Mouse (Mus musculus) adrenal gland, postnatal 4 days (tissue): ENCODE measurements around the gene Tgm2. TPM values are rescaled to one million over a fixed set of nuclear protein-coding genes. Genes with fewer than 3 reads are reported as not detected.

Source experiments
- DNase-seq, 2 experiments: peaks; one replicate each; pipeline ENCODE4 v3.0.0; 2021 to 2022; ENCODE audit warnings: low spot score in 2 of 2, mixed read lengths in 2 of 2
- total RNA-seq, 2 experiments: library from RNA; stranded (reverse); gene quantifications; 2 replicates each; pipeline ENCODE4 v1.2.3; 2021

The Tgm2 gene
- total RNA-seq, 2 experiments from 2014 or later: 58.1 to 65.3 TPM

DNA sequence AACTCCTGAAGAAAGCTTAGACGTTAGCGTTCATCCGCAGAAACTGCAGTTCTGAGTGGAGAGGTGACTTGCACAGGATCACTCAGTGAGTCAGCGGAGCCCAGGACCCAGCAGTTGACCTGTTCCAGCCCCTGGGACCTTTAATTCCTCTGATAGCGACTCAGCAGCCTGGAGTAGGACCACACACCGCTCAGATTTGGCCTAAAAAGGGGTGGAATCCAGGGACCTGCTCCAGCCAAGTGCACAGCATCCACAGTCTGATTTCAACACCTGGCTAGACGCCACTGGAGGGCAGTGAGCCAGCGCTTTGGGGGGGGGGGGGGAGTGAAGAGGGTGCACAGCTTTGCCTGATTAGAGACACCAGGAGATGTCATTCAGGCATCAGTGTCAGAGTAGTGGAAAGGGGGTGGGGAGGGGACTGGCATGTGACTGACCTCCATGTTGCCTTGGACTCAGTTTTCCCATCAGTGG, 22.5 kb upstream of the Tgm2 start:
- no peak for DNase-seq

DNA sequence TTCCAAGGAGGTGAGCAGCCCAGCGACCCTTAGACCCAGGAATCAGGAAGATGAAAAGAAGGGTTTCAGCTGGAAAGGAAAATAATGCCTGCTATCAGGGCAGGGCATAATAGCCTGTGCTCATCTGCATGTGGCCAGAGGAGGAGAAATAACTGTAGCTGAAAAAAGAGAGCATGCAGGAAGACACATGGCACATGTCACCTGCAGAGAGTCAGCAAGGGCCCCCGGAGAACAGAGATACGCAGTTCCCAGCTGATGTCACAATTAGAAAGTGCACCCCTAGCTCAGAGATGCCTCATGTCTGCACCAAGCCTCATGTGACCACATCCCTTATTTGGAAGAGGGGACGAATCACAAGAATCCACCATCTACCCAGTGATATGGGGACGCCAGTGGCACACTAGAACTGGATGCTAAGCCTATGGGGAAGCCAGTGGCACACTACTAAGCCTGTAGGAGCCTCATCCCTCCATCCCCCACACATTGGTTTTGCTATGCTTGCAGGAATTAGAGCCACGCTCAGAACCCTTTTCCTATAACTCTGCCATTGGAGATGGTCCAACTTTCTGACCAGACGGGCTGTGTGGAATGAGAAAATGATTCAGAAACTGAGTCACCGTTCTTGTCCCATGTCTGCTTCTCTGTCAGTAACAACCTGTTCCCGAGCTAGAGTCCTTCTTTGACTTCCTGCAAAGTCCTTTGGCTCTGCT, 21.4 kb upstream of the Tgm2 start:
- no peak for DNase-seq

DNA sequence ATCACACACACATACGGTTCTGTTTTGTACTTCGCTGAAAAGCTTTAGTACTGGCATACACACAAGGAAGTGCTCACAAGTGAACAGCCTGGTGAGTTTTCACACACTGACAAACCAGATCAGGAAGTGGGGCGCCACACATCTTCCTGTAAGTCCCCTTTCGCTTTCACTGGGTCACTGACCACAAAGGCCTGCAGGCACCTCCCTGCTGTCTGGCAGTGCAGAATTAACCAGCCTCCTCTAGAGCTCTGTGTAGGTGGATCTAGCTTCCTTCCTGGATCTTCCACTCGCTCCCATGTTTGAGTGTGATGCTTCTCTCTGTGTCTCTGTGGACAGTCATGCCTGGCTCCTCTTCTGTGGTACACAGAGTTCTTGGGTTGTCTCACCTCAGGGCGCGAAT, 20.4 kb upstream of the Tgm2 start:
- DNase-seq: no peak

DNA sequence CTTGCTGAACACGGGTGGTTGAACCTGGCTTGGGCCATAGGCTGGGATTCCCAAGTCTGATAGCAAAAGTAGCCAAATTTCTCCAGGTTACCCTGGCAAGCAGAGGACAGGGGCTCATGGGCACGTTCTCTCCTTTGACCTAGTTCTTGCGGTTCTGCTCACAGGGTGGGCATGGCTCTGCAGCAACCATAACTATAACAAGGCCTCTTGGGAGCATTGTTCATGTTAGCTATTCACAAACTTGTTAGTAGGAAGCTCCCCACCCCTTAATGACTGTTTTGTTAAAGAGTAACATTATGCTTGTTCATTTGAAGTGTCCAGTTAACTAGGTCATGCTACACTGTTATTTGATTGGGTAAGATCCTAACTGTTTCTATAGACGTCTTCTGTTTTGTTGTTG, 19.5 kb upstream of the Tgm2 start:
- no peak for DNase-seq

DNA sequence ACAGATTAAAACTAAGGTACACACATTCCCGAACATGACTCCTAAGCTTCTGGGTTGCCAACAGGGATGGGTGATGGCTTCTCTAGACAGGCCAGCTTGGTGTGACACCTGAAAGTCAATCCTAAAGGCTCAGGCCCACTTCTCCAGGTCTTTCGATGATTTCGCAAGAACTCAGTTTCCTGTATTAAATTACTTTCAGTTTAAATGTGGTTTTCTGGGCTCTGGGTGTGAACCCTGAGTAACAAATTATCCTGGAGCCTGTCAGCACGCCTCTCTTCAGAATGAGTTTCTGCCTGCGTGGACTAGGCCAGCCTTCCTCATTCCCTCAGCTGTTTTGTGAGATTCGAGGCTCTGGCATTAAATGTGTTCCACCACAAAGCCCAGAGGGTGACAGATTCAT, 16.8 kb upstream of the Tgm2 start:
- DNase-seq: no peak

DNA sequence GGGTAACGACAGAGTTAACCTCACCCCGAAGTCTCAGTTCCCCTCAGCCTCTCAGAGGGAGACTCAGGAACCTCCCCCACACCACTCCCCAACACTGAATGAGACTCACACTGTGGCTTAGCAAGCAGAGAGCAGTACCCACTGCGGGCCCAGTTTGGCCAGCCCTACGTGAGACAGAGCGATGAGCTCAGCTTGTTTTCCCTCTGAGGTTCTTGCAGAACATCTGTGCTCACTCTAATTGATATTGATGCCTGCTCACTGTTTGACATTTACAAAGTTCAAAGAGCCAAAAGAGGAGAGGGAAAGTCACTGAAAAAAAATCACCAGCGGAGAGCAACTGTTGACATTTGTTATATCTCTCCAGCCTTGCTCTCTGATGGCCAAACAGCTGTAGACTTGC, 15.5 kb upstream of the Tgm2 start:
- DNase-seq: no peak

DNA sequence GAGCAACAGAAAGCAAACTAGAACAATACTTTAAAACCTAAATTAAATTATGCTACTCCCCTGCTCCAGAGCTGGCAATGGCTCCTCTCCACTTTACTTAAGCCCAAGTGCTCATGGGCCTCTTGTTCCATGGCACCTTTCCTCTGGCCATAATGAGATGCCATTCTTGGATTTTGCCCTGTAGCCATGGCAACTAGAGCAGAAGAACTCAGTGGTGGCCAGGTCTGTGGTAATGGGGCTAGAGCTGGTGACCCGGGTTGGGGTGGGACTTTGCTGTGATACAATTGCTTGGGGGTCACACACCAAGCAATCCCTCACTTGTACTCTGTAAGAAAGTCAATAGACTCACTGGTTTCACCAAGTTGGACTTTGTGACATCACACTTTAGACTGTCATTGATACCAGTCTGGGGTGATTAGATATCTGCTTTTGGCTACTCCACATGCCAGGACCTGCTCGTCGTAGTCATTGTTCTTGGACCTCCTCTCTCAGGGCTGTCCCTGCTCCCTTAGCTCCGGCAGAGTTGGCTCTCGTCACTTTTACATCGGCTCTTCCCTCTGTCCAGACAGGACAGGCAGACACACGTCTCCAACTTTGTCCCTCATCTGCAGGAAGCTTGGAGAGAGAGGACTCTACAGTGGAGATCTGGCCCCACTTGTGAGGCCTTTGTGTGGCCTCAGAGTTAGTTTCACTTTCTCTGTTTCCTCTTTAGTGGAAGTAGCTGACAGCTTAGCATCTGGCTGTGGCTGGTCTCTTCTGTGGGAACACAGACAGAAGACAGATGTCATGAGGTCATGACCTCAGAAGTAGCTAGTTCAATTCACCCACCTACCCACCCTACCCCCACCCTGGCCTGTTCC, 13.4 kb upstream of the Tgm2 start:
- DNase-seq: no peak

DNA sequence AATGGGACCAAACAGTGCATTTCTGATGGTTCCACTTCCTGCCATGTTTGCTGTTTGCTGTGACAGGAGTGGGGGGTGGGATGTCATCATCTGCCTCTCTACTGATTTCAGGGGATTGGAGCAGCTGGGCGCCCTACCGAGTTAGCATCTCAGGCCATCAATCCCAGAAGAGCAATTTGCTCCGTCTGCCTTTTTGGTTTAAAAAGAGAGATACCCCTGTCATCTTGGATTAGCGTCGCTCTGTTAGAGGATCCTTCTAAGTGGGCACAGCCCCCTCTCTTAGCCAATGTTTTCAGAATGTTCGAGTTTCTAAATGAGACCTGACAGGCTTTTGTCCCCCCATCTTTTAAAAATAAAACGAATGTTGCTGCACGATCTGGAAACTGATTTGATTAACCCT, 11.4 kb upstream of the Tgm2 start:
- DNase-seq: no peak

DNA sequence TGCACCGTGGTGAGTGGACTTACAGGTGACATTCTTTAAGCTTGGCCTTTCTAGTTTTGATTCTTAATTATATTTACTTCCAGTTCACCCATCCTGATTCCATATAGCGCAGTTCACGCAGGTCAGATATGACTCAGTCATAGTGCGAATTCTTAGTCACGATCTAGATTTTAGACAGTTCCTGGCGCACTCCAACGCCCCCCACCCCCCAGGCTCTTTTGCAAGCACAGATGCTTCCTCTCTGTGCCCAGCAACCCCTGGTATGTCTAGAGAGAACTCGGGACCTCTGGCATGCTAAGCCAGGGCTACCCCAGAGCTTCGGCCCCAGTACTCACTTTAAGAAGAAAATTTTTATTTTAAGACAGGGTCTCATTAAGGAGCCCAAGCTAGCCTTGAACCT, 10.3 kb upstream of the Tgm2 start:
- DNase-seq: no peak

DNA sequence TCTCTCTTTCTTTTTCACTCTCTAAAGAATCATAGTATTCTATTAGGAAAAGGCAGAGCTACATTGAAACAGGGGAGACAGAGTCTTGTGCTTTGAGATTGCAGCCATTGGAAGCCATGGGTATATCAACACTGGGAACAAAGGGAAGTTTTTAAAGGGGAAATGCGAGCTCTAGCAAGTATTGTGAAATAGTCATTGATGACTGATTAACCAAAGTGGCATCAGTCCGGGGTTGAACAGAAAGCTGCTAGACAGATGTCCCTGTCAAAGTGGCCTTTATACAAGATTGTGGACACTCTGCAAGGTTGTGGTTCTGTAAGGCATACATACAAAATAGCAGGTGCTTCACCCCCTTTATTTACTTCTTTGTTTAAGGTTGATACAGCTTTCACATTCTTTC, 9.4 kb upstream of the Tgm2 start:
- DNase-seq: no peak

DNA sequence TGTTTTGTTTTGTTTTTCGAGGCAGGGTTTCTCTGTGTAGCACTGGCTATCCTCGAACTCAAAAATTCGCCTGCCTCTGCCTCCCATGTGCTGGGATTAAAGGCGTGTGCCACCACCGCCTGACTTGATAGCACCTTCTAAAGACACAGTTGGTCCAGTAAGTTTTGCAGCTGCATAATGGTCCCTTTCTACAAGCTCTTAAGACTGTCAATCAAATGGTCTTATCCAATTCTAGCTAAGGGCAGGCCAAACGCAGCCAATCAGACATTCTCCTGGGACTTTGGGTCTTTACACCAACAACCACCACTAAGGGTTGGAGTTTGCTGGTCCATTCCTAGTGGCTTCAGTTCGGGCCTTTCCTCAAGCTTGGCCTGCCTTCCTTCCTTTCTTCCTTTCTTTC, 8.9 kb upstream of the Tgm2 start:
- no peak for DNase-seq

DNA sequence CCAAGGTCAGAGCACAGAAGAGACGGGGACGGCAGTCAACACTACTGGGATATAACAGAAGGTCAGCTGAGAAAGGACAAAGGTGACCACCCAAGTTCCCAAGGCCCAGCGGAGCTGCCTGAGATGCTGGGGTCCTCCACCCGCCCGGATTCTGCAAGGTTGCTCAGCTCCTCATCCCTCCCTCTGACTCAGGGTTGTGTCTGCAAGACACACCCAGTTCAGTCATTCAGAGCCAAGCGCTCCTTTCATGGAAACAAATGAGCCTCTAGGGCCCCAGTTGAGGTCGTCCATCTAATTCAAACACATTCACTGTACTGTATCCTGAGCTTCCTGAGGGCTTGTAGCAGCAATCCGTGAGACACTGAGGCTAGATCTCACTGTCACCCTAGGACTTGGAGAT, 8.4 kb upstream of the Tgm2 start:
- no peak for DNase-seq

DNA sequence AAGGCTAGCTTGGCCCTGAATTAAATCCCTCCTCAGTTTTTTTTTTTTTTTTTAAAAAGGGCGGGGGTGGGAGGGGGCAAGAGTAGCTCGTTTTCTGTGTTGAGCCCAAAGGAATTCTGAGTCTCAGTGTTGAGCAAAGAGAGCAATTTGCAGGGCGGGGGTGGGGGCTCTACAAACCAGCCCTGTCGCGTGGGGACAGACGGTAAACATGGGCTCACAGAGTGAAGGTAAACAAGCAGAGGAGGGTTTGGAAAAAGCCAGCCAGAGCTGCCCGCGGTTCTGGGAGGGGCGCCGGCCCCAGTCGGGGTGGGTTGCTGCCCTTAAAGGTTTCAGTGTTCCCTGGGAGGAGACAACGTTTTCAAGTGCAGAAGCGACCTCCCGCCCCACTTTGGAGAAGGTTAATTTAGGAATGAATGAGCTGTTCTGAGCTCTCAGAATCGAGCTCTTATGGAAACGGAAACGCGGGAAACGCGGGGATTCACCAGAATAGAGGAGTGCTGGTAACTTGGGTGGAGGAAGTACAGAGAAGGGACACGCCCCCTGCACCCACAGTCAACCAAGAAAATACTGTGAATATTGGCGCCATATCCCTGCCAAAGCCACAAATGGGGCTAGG, 7.6 kb upstream of the Tgm2 start:
- DNase-seq: no peak

DNA sequence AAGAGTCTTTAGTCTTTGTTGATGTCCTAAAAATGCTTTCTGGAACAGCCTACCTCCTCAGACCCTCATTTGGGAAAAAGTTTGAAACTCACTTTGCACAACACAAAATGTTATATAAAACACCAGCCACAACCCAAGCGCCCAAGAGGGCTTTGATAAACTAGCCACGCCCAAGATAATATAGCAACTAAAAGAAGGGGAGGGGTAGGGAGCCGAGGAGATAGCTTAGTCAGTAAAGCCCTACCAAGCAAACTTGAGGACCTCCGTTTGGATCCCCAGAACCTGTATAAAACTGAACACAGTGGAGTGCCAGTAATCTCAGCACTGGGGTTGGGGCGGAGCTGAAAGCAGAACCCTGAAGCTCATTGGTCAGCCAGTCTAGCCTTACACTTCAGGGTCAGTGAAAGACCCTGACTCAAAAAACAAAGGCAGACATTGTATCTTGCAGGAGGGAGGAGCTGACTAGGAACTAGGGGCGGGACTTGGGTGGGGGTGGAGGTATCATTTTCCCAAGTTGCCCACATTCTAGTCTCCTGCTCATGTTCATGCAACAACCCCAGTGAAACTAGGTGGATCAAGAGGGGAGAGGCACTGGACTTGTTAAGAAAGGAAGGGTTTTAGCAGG, 6.6 kb upstream of the Tgm2 start:
- no peak for DNase-seq

DNA sequence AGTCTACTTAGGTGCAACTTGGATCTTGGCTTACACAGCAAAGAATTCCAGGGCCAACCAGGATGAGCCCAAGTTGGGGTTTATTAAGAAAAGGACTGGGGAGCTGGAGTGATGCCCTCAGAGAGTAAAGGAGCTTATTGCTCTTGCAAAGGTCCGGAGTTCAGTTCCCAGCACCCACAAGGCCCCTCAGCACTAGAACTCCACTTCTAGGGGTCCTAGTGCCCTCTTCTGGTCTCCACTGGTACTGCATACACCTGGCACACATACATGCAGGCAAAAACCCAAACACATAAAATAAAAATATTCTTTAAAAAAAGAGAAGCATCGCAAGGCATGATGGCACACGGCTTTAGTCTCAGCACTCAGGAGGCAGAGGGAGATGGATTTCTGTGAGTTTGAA, 4.8 kb upstream of the Tgm2 start:
- DNase-seq: no peak

DNA sequence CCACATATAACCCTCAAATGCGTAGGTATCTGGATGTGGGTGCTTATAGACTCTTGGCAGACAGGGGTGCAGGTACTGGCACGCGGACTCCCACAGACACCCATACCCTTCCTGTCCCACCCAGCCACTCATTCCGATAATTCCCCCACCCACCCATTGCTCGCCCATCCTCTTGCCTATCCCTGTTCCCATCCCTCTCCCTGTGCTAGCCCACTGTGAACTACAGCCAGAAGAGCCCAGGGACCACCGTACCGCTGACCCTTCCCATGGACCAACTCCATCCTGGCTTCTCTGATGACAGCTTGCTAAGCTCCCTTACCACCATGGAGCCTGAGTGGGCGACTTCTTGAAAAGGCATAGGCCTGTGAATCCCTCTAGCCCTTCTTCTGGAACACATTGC, 735 bp upstream of the Tgm2 start:
- no peak for DNase-seq

DNA sequence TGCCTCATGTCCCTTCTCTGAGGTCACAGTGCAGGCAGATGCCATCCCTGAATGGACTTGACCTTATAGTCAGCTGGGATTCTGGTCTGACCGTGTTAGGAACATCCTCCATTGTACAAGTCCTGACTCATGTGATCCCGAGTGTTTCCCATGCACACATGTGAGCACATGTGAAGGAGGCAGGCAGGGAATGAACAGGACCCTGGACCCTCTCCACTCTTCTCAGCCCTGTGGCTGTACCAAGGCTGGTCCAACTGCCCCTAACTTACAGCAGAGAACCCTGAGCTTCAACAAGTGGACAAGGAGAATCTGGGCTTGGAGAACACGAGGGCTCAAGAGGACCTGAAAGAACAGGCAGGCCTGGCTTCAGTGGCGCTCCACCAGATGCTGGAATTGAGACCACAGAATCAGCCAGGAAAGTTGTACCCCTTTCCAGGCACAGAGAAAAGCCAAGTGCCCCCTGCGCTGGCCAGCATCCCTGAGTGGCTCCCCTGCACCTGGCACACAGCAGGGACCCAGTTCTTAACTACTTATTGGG, 639 bp downstream of the Tgm2 start:
- no peak for DNase-seq

DNA sequence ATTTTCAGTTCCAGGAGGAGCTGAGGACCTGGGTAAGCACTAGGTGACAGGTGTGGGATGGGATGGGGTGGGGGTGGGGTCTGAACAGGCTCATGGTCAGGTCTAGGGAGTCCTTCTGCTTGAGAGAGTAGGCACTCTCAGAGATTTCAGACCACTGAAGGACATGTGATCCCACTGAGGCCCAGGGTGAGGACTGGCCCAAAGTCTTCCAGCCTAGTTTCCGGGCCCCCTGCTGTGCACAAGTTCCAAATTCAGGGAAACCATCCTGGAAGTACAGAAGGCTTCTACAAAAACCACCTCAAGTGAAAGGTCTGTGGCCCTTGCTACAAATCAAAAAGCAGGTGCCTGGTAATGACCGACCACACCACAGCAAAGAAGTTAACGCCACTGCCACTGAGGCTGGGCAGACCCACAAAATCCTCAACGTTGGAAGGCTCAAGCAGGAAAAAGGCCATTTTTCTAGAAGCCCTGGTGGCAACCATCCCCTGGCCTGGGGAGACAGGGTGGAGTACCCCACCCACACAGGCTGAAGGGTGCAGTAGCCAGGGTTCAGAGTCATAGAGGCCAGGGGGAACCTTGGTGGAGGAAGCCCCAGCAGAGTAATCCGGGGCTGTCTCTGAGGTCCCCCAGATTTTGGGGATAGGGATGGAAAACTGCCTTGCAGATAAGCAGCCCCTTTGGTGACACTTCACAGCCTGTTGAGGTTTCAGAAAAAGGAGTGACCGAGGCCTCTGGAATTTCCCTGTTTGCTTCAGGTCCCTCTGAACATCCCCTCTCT, 1.3 kb downstream of the Tgm2 start:
- DNase-seq: no peak

DNA sequence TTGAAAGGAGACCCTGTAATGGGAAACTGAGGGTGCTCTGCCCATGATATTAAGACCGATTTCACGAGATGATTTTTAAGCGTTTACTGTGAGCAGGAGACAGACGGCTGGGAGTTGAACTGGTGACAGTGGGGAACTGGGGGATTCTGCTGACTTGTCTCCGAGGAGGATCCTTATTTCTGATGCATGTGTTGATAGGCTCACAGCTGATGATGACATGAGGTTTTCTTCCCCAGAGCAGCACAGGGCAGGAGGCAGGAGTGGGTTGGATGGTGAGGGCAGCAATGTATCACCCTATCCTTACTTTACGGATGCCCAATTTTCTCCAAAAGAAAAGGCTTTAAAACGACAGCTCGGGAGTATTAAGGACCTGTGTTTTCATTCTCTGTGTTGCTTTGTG, 2.0 kb downstream of the Tgm2 start:
- no peak for DNase-seq

DNA sequence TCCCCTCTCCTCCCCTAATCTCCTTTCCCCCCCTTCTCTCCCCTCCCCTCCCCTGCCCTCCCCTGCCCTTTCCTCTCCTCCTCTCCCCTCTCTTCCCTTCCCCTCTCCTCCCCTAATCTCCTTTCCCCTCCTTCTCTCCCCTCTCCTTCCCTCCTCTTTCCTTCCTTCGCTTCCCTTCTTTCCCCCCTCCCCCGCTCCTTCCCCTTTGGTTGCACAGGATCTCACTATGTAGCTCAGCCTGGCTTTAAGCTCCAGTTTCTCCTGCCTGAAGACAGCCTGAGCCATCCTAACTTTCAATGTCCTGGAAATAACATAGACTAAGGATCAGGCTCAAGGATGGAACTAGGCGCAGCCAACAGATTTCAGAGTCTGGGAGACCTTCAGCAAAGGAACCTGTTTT, 2.4 kb downstream of the Tgm2 start:
- DNase-seq: no peak

DNA sequence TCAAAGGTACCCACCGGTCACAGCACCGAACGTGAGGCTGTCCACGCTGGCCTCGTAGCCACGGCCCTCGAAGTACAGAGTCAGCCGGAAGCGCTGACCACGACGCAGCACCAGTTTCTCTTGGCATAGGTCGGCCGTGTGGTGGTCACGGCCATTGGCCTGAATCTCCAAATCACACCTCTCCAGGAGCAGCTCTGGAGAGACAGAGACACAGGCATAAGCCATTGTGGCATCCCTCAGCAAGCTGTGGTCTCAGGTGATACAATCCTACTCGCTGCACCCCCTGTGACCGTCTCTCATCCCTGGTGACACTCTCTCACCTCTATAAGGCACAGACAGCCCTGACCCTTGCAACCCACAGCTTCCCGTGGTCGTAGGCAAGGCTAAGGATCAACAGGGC, 3.3 kb downstream of the Tgm2 start:
- DNase-seq: no peak
